Mouse (Mus musculus) heart, adult 9 months (tissue): ENCODE results near the gene 1700109H08Rik.
"Not testable (repeated sequence)": the region's sequence is repeated elsewhere in the genome, so short reads cannot be mapped to it uniquely, and the experiment has no call there.

Experiments
- DNase-seq, 2 experiments: peaks; one replicate each; pipeline ENCODE4 v3.0.0; 2022; ENCODE audit warnings: low spot score in 2 of 2

Gene 1700109H08Rik

GRCm38 (mm10) chr5:3600298-3600697, 28.9 kb downstream of the 1700109H08Rik start:
- no peak for DNase-seq

GRCm38 (mm10) chr5:3600790-3601189, 29.4 kb downstream of the 1700109H08Rik start:
- DNase-seq, result no peak

- no peak for DNase-seq
These were observed 35.7 kb downstream of the 1700109H08Rik start for GRCm38 (mm10) chr5:3607114-3607513.

GRCm38 (mm10) chr5:3609241-3609640, 37.9 kb downstream of the 1700109H08Rik start:
- no peak for DNase-seq

- not testable (repeated sequence) for DNase-seq
These were observed 40.5 kb downstream of the 1700109H08Rik start for GRCm38 (mm10) chr5:3611835-3612234.

GRCm38 (mm10) chr5:3620486-3620885, 49.1 kb downstream of the 1700109H08Rik start:
- no peak for DNase-seq

- DNase-seq, result no peak
These were observed 58.7 kb downstream of the 1700109H08Rik start for GRCm38 (mm10) chr5:3630055-3630454.

GRCm38 (mm10) chr5:3631512-3632271, 60.3 kb downstream of the 1700109H08Rik start:
- no peak for DNase-seq

GRCm38 (mm10) chr5:3632285-3632684, 60.9 kb downstream of the 1700109H08Rik start:
- DNase-seq, result no peak

GRCm38 (mm10) chr5:3633315-3633714, 61.9 kb downstream of the 1700109H08Rik start:
- DNase-seq, result no peak

GRCm38 (mm10) chr5:3633951-3634350, 62.6 kb downstream of the 1700109H08Rik start:
- DNase-seq, result no peak
